Mouse (Mus musculus): ENCODE data around the gene Prdx3. TPM values are rescaled to one million over a fixed set of nuclear protein-coding genes. Genes with fewer than 3 reads are reported as not detected.

Gene Prdx3
- 7.1 and 9.4 TPM in 2 replicates for polyA plus RNA-seq (2012; ENCODE audit: insufficient read depth, low replicate concordance)

GRCm38 (mm10) chr19:60874064-60874694 lies at the start of gene Prdx3:
TSS of gene Prdx3 (minus strand) at chr19:60874556.
- TF ChIP-seq GATA1 (IDR thresholded peaks at IDR 0.05; ENCODE audit: borderline replicate concordance, low read length) (no peak), FLI1 (IDR thresholded peaks at IDR 0.05; ENCODE audit: low read length) (no peak)
- Histone ChIP-seq H3K4me3 (replicated peaks) (peak within 1 kb of the TSS; percentile 97), H3K4me1 (peaks cover 34% of the 10 kb centered on the region), H3K9me3 (no peaks in the 10 kb centered on the region), H3K27me3 (replicated peaks) (no peaks in the 10 kb centered on the region), H3K36me3 (replicated peaks; ENCODE audit: low read length) (peaks cover 36% of the 10 kb centered on the region)

DNA sequence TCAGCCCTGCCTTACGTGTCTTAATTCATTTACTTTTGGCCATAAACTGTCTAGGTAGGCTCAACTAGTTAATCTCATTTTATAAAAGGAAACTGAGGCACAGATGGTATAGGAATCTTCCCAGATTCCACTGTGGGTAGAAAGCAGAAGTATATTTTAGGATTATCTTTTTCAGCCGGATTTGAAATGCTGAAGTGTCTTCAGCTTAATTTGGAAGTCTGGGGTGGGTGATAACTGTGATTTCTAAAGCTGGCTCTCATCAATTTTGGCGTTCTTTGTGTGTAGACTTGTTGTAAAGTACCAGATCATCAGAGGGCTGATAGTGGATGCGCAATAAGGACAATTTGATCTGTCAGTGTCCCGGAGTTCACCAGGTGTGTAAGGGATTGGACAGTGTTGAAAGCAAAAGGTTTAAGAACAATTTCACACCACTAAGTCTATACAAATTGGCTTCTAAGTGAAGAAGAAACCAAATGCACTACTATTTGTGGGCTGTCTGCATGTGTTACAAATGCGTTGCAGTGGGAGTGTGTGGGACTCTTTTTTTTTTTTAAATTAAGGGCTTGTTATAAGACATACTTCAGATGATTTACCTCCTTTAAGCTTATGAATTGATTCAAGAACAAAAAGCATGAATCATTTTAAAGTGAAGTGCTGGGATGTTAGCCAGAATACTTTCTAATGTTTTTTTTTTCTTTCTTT lies 42.7 kb upstream of the Prdx3 start:
- Histone ChIP-seq H3K36me3 (replicated peaks; ENCODE audit: low read length) (no peaks in the 10 kb centered on the region), H3K4me1 (peaks cover 33% of the 10 kb centered on the region), H3K4me3 (replicated peaks) (no peak overlapping the region), H3K27me3 (replicated peaks) (no peaks in the 10 kb centered on the region), H3K9me3 (no peaks in the 10 kb centered on the region)
- TF ChIP-seq FLI1 (IDR thresholded peaks at IDR 0.05; ENCODE audit: low read length) = no peak
- TF ChIP-seq GATA1 (IDR thresholded peaks at IDR 0.05; ENCODE audit: borderline replicate concordance, low read length) = no peak

DNA sequence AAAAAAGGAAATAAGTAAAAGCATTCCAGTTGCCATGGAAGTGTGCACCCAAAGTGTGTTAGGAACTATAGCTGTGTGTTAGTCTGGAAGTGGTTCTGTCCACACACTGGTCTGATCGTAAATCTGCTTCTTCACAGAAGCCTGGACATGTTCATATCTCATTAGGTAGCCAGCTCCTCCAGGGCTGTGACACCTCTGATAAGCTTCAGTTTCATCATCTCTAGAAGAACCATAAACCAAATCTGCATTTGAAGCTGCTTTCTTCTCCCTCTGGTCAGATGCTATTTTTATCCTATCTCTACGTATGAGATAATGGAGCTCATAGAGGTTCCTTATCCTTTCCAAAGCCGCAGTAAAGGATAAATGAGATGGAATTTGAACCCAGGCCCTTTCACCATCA lies 41.5 kb upstream of the Prdx3 start:
- no peaks in the 10 kb centered on the region for H3K36me3 ChIP-seq (replicated peaks; ENCODE audit: low read length)
- H3K4me3 ChIP-seq (replicated peaks) = no peak overlapping the region
- H3K27me3 ChIP-seq (replicated peaks) = no peaks in the 10 kb centered on the region
- no peak for TF ChIP-seq FLI1 (IDR thresholded peaks at IDR 0.05; ENCODE audit: low read length)
- TF ChIP-seq GATA1 (IDR thresholded peaks at IDR 0.05; ENCODE audit: borderline replicate concordance, low read length) = no peak
- H3K9me3 ChIP-seq = no peaks in the 10 kb centered on the region
- peaks cover 30% of the 10 kb centered on the region for H3K4me1 ChIP-seq

DNA sequence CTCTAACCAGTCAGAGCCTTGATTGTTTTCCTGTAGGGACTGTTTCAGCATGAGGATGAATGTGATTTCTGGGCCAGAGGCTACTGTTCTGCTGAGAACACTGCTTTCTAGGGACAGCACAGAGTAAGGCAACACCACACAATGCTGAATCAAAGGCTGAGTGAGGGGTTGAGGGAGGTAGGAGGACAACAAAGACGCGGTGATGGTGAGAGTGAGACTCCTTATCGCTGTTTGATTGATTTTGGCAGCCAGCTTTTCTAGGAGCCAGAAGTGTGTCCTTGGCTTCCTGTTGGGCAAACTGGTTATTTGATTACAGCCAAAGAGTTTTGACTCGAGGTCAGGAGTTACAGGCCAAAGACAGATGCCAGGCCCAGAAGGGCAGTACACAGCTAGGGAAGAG lies 40.9 kb upstream of the Prdx3 start:
- Histone ChIP-seq H3K4me1 (peaks cover 30% of the 10 kb centered on the region), H3K4me3 (replicated peaks) (no peak overlapping the region), H3K36me3 (replicated peaks; ENCODE audit: low read length) (no peaks in the 10 kb centered on the region), H3K27me3 (replicated peaks) (no peaks in the 10 kb centered on the region), H3K9me3 (no peaks in the 10 kb centered on the region)
- TF ChIP-seq FLI1 (IDR thresholded peaks at IDR 0.05; ENCODE audit: low read length) (no peak), GATA1 (IDR thresholded peaks at IDR 0.05; ENCODE audit: borderline replicate concordance, low read length) (no peak)

DNA sequence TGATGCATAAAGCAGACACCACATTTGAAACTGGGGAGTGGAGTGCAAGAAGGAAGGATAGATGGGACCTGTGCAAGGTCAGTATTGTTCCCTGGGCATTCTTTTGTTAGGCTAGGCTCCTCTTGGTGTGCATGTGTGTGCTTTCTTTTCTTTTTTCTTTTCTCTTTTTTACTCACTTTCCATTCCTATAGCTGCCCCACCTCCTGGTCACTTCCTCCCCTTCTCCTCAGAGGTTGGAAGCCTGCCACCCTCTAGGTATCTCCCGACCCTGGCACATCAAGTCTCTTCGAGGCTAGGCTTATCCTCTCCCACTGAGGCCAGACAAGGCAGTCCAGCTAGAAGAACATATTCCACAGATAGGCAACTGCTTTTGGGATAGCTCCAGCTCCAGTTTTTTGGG lies 37.3 kb upstream of the Prdx3 start:
- H3K9me3 ChIP-seq = no peaks in the 10 kb centered on the region
- H3K27me3 ChIP-seq (replicated peaks) = no peaks in the 10 kb centered on the region
- H3K4me3 ChIP-seq (replicated peaks) = no peak overlapping the region
- no peaks in the 10 kb centered on the region for H3K36me3 ChIP-seq (replicated peaks; ENCODE audit: low read length)
- H3K4me1 ChIP-seq = peaks cover 18% of the 10 kb centered on the region
- TF ChIP-seq FLI1 (IDR thresholded peaks at IDR 0.05; ENCODE audit: low read length) = no peak
- TF ChIP-seq GATA1 (IDR thresholded peaks at IDR 0.05; ENCODE audit: borderline replicate concordance, low read length) = no peak

DNA sequence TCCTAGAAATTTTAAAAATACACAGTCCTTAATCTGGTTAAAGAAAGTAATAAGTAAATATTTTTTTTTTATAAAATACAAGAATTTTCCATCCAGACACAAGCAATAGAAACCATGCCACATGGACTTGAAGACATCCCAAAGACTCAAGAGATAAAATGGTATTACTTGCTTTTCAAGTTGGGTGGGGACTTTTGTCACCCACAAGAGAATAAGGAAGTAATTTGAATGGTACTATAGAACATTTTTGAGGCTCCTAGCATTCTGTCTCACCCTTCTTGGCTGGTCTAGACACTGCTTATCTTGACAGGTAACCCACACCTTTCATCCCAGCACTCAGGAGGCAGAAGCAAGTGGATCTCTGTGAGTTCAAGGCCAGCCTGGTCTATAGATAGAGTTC lies 35.9 kb upstream of the Prdx3 start:
- H3K36me3 ChIP-seq (replicated peaks; ENCODE audit: low read length) = no peaks in the 10 kb centered on the region
- peaks cover 8% of the 10 kb centered on the region for H3K4me1 ChIP-seq
- TF ChIP-seq GATA1 (IDR thresholded peaks at IDR 0.05; ENCODE audit: borderline replicate concordance, low read length) (no peak), FLI1 (IDR thresholded peaks at IDR 0.05; ENCODE audit: low read length) (no peak)
- no peak overlapping the region for H3K4me3 ChIP-seq (replicated peaks)
- H3K9me3 ChIP-seq = no peaks in the 10 kb centered on the region
- no peaks in the 10 kb centered on the region for H3K27me3 ChIP-seq (replicated peaks)

GRCm38 (mm10) chr19:60905477-60905876 lies 31.1 kb upstream of the Prdx3 start:
- H3K4me1 ChIP-seq = peaks cover 18% of the 10 kb centered on the region
- peaks cover 4% of the 10 kb centered on the region for H3K36me3 ChIP-seq (replicated peaks; ENCODE audit: low read length)
- H3K4me3 ChIP-seq (replicated peaks) = no peak overlapping the region
- no peak for TF ChIP-seq FLI1 (IDR thresholded peaks at IDR 0.05; ENCODE audit: low read length)
- no peak for TF ChIP-seq GATA1 (IDR thresholded peaks at IDR 0.05; ENCODE audit: borderline replicate concordance, low read length)
- no peaks in the 10 kb centered on the region for H3K27me3 ChIP-seq (replicated peaks)
- H3K9me3 ChIP-seq = peaks cover 8% of the 10 kb centered on the region; the same call in 1 of the 2 replicates

DNA sequence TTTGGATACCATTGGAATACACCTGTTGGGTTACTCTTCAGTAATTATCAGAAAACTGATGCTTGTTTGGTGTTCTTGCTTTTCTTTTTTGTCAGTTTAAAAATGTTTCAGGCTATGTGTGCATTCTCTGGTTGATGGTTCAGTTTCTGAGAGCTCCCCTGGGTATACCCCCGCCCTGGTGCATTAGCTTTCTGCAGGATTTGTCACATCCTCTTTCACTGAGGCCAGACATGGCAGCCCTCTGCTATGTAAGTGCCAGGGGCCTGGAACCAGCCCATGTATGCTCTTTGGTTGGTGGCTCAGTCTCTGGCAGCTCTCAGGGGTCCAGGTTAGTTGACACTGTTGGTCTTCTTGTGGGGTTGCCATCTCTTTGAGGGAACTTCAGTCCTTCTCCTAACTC lies 29.6 kb upstream of the Prdx3 start:
- Histone ChIP-seq H3K9me3 (peaks cover 9% of the 10 kb centered on the region; the same call in 1 of the 2 replicates), H3K4me1 (peaks cover 18% of the 10 kb centered on the region), H3K27me3 (replicated peaks) (no peaks in the 10 kb centered on the region), H3K4me3 (replicated peaks) (no peak overlapping the region), H3K36me3 (replicated peaks; ENCODE audit: low read length) (peaks cover 8% of the 10 kb centered on the region)
- TF ChIP-seq GATA1 (IDR thresholded peaks at IDR 0.05; ENCODE audit: borderline replicate concordance, low read length) (no peak), FLI1 (IDR thresholded peaks at IDR 0.05; ENCODE audit: low read length) (no peak)

DNA sequence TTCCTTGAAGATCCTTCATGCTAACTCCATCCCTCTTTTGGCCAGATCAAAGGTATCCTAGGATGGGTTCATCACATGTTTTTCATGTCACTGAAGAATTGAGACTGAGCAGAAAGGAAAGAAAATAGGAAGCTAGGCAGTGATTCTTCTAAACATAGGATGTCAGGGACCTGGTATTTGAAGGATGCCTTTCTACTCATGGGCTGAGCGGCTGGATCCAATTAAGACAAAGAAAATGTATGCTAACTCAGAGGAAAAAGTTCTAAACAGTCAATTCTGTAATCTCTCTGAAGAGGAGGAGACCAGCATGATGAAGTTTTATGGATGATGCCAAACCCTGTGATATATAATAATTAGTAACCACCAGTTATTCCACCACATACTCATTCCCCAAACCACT lies 28.8 kb upstream of the Prdx3 start:
- peaks cover 9% of the 10 kb centered on the region; the same call in 1 of the 2 replicates for H3K9me3 ChIP-seq
- H3K27me3 ChIP-seq (replicated peaks) = no peaks in the 10 kb centered on the region
- H3K36me3 ChIP-seq (replicated peaks; ENCODE audit: low read length) = peaks cover 8% of the 10 kb centered on the region
- no peak for TF ChIP-seq GATA1 (IDR thresholded peaks at IDR 0.05; ENCODE audit: borderline replicate concordance, low read length)
- TF ChIP-seq FLI1 (IDR thresholded peaks at IDR 0.05; ENCODE audit: low read length) = no peak
- peaks cover 18% of the 10 kb centered on the region for H3K4me1 ChIP-seq
- H3K4me3 ChIP-seq (replicated peaks) = no peak overlapping the region

GRCm38 (mm10) chr19:60895251-60895880 lies 21.0 kb upstream of the Prdx3 start:
- no peak overlapping the region for H3K4me3 ChIP-seq (replicated peaks)
- 0 out of 2 replicates have a peak, but pooled peaks cover under 1% of the 10 kb centered on the region for H3K9me3 ChIP-seq
- peaks cover 18% of the 10 kb centered on the region for H3K4me1 ChIP-seq
- H3K27me3 ChIP-seq (replicated peaks) = no peaks in the 10 kb centered on the region
- peaks cover 3% of the 10 kb centered on the region for H3K36me3 ChIP-seq (replicated peaks; ENCODE audit: low read length)
- TF ChIP-seq FLI1 (IDR thresholded peaks at IDR 0.05; ENCODE audit: low read length) (no peak), GATA1 (IDR thresholded peaks at IDR 0.05; ENCODE audit: borderline replicate concordance, low read length) (no peak)
